Mouse (Mus musculus): ENCODE results near the gene Epb41l1. TPM values are rescaled to one million over a fixed set of nuclear protein-coding genes. Genes with fewer than 3 reads are reported as not detected.

Gene Epb41l1
- total and polyA plus RNA-seq, 2 experiments from 2014 or later: 10.7 to 259 TPM

- peaks cover 21% of the 10 kb centered on the region for H3K4me1 ChIP-seq (ENCODE audit: insufficient read depth, low read length)
- peak overlapping the region; percentile 82 for H3K27ac ChIP-seq
- peak overlapping the region; percentile 84 for H3K9ac ChIP-seq (replicated peaks; ENCODE audit: low read length)
- H3K36me3 ChIP-seq (ENCODE audit: insufficient read depth, low read length): no peaks in the 10 kb centered on the region
- WGBS: 23% methylated on average over 12 of the region's 12 CpGs
- H3K4me2 ChIP-seq (ENCODE audit: low read depth, low read length): peak overlapping the region; percentile 86
- no peaks in the 10 kb centered on the region for H3K9me3 ChIP-seq (ENCODE audit: low read length)
- no peaks in the 10 kb centered on the region for H3K27me3 ChIP-seq (ENCODE audit: insufficient read depth, low read length)
- H3K4me3 ChIP-seq (ENCODE audit: low read length): peak overlapping the region; percentile 62
- DNase-seq (ENCODE audit: low spot score): no peak
- TF ChIP-seq CTCF (IDR thresholded peaks at IDR 0.05; ENCODE audit: low read depth): no peak
- peak; percentile 30 for ATAC-seq
Measured at GRCm38 (mm10) chr2:156474891-156475284, 54.2 kb downstream of the Epb41l1 start.

GRCm38 (mm10) chr2:156475285-156476110, 54.8 kb downstream of the Epb41l1 start:
- peaks cover 21% of the 10 kb centered on the region for H3K4me1 ChIP-seq (ENCODE audit: insufficient read depth, low read length)
- ATAC-seq (peak; percentile 74), DNase-seq (ENCODE audit: low spot score) (peak; percentile 74)
- H3K4me2 ChIP-seq (ENCODE audit: low read depth, low read length): peak overlapping the region; percentile 86
- peak overlapping the region; percentile 82 for H3K27ac ChIP-seq
- H3K36me3 ChIP-seq (ENCODE audit: insufficient read depth, low read length): no peaks in the 10 kb centered on the region
- no peaks in the 10 kb centered on the region for H3K27me3 ChIP-seq (ENCODE audit: insufficient read depth, low read length)
- TF ChIP-seq CTCF (IDR thresholded peaks at IDR 0.05; ENCODE audit: low read depth): no peak
- peak overlapping the region; percentile 84 for H3K9ac ChIP-seq (replicated peaks; ENCODE audit: low read length)
- no peaks in the 10 kb centered on the region for H3K9me3 ChIP-seq (ENCODE audit: low read length)
- under 1% methylated on average over 56 of the region's 80 CpGs for WGBS
- peak overlapping the region; percentile 62 for H3K4me3 ChIP-seq (ENCODE audit: low read length)

GRCm38 (mm10) chr2:156476111-156476747, 55.5 kb downstream of the Epb41l1 start:
- Histone ChIP-seq H3K4me2 (ENCODE audit: low read depth, low read length) (peak overlapping the region; percentile 86), H3K36me3 (ENCODE audit: insufficient read depth, low read length) (no peaks in the 10 kb centered on the region), H3K27ac (peak overlapping the region; percentile 82), H3K4me1 (ENCODE audit: insufficient read depth, low read length) (peaks cover 21% of the 10 kb centered on the region), H3K9ac (replicated peaks; ENCODE audit: low read length) (peak overlapping the region; percentile 84), H3K9me3 (ENCODE audit: low read length) (no peaks in the 10 kb centered on the region), H3K4me3 (ENCODE audit: low read length) (peak overlapping the region; percentile 62), H3K27me3 (ENCODE audit: insufficient read depth, low read length) (no peaks in the 10 kb centered on the region)
- DNase-seq (ENCODE audit: low spot score) (no peak), ATAC-seq (no peak)
- WGBS: 26% methylated on average over 8 of the region's 8 CpGs
- no peak for TF ChIP-seq CTCF (IDR thresholded peaks at IDR 0.05; ENCODE audit: low read depth)

GRCm38 (mm10) chr2:156476748-156477151, 56.0 kb downstream of the Epb41l1 start:
- Histone ChIP-seq H3K9me3 (ENCODE audit: low read length) (no peaks in the 10 kb centered on the region), H3K27ac (peak overlapping the region; percentile 82; the same call in 1 of the 2 replicates), H3K4me1 (ENCODE audit: insufficient read depth, low read length) (peaks cover 21% of the 10 kb centered on the region), H3K36me3 (ENCODE audit: insufficient read depth, low read length) (no peaks in the 10 kb centered on the region), H3K9ac (replicated peaks; ENCODE audit: low read length) (peak overlapping the region; percentile 84; the same call in 1 of the 2 replicates), H3K4me3 (ENCODE audit: low read length) (peak overlapping the region; percentile 62), H3K4me2 (ENCODE audit: low read depth, low read length) (peak overlapping the region; percentile 86), H3K27me3 (ENCODE audit: insufficient read depth, low read length) (no peaks in the 10 kb centered on the region)
- ATAC-seq (no peak; the same call in 1 of the 2 replicates), DNase-seq (ENCODE audit: low spot score) (no peak)
- no peak for TF ChIP-seq CTCF (IDR thresholded peaks at IDR 0.05; ENCODE audit: low read depth)
- 33% methylated on average over 5 of the region's 5 CpGs for WGBS

GRCm38 (mm10) chr2:156478046-156478690, 57.5 kb downstream of the Epb41l1 start:
- ATAC-seq (no peak), DNase-seq (ENCODE audit: low spot score) (no peak)
- no peak overlapping the region for H3K27ac ChIP-seq
- no peaks in the 10 kb centered on the region for H3K27me3 ChIP-seq (ENCODE audit: insufficient read depth, low read length)
- H3K9me3 ChIP-seq (ENCODE audit: low read length): no peaks in the 10 kb centered on the region
- H3K4me1 ChIP-seq (ENCODE audit: insufficient read depth, low read length): peaks cover 21% of the 10 kb centered on the region
- H3K9ac ChIP-seq (replicated peaks; ENCODE audit: low read length): no peak overlapping the region
- TF ChIP-seq CTCF (IDR thresholded peaks at IDR 0.05; ENCODE audit: low read depth): no peak
- H3K4me3 ChIP-seq (ENCODE audit: low read length): no peak overlapping the region
- no peak overlapping the region for H3K4me2 ChIP-seq (ENCODE audit: low read depth, low read length)
- WGBS: 73% methylated on average over 13 of the region's 13 CpGs
- no peaks in the 10 kb centered on the region for H3K36me3 ChIP-seq (ENCODE audit: insufficient read depth, low read length)

GRCm38 (mm10) chr2:156479833-156480232, 59.1 kb downstream of the Epb41l1 start:
- H3K27ac ChIP-seq: no peak overlapping the region
- TF ChIP-seq CTCF (IDR thresholded peaks at IDR 0.05; ENCODE audit: low read depth): no peak
- ATAC-seq (no peak), DNase-seq (ENCODE audit: low spot score) (no peak)
- 57% methylated on average over 7 of the region's 7 CpGs for WGBS
- H3K27me3 ChIP-seq (ENCODE audit: insufficient read depth, low read length): no peaks in the 10 kb centered on the region
- H3K4me2 ChIP-seq (ENCODE audit: low read depth, low read length): no peak overlapping the region
- no peaks in the 10 kb centered on the region for H3K36me3 ChIP-seq (ENCODE audit: insufficient read depth, low read length)
- H3K9ac ChIP-seq (replicated peaks; ENCODE audit: low read length): no peak overlapping the region
- H3K4me3 ChIP-seq (ENCODE audit: low read length): no peak overlapping the region
- H3K4me1 ChIP-seq (ENCODE audit: insufficient read depth, low read length): peaks cover 17% of the 10 kb centered on the region
- H3K9me3 ChIP-seq (ENCODE audit: low read length): no peaks in the 10 kb centered on the region
